ENCODE assay signal across 24 mouse cellular contexts in genomic region chr9:106513566-106513965, GRCm38 (mm10). TPM values are rescaled to one million over a fixed set of nuclear protein-coding genes. Genes with fewer than 3 reads are reported as not detected.
"Had no signal": no experiment of that assay in that cellular context is flagged by ENCODE, and none has a peak within 500 bp of the region (broad histone marks: within the 10 kb centered on the region; RNA-seq: fewer than 3 reads in every experiment).

No protein-coding gene starts in this region.

- H3K4me2 ChIP-seq: neural tube, embryonic 13.5 days; neural tube, embryonic 15.5 days; stomach, embryonic 15.5 days had no signal

- DNase-seq: retina, postnatal 1 day; right cerebral cortex, adult 18-20 months; right cerebral cortex, postnatal 14 days; right cerebral cortex, postnatal 25 days; right cerebral cortex, postnatal 4 days; spleen, adult 18-20 months; thymus, adult 18-20 months; thymus, adult 2 months; thymus, postnatal 14 days; thymus, postnatal 25 days; thymus, postnatal 36 days; thymus, postnatal 4 days had no signal

- H3K4me3 ChIP-seq: neural tube, embryonic 13.5 days; neural tube, embryonic 15.5 days; stomach, embryonic 15.5 days had no signal

- H3K27ac ChIP-seq: neural tube, embryonic 13.5 days; neural tube, embryonic 15.5 days; stomach, embryonic 15.5 days; stomach, postnatal 0 days had no signal

- H3K9ac ChIP-seq: neural tube, embryonic 13.5 days; neural tube, embryonic 15.5 days; stomach, embryonic 15.5 days had no signal

- H3K4me1 ChIP-seq: neural tube, embryonic 13.5 days; neural tube, embryonic 15.5 days; stomach, embryonic 15.5 days had no signal

- H3K36me3 ChIP-seq: neural tube, embryonic 13.5 days; neural tube, embryonic 15.5 days; stomach, embryonic 15.5 days had no signal

- H3K9me3 ChIP-seq: neural tube, embryonic 13.5 days; neural tube, embryonic 15.5 days; stomach, embryonic 15.5 days had no signal

- H3K27me3 ChIP-seq: neural tube, embryonic 13.5 days; neural tube, embryonic 15.5 days; stomach, embryonic 15.5 days had no signal

RNA-seq across cellular contexts. Expression of gene Iqcf5, which starts 0.8 kb away (rescaled TPM):
- total RNA-seq: neutrophil, adult 5-6 weeks had no signal
- polyA plus RNA-seq: neural tube, embryonic 13.5 days; neural tube, embryonic 14.5 days; neural tube, embryonic 15.5 days; small intestine, adult 2 months; spleen, adult 2 months; stomach, embryonic 14.5 days; stomach, embryonic 15.5 days; stomach, embryonic 16.5 days; stomach, postnatal 0 days; thymus, adult 2 months; urinary bladder, adult 2 months had no signal

RNA-seq across cellular contexts. Expression of gene Iqcf1, which starts 13.8 kb away (rescaled TPM):
- total RNA-seq: neutrophil, adult 5-6 weeks had no signal
- polyA plus RNA-seq: neural tube, embryonic 13.5 days; neural tube, embryonic 14.5 days; neural tube, embryonic 15.5 days; small intestine, adult 2 months; spleen, adult 2 months; stomach, embryonic 14.5 days; stomach, embryonic 15.5 days; stomach, embryonic 16.5 days; stomach, postnatal 0 days; thymus, adult 2 months; thymus, postnatal 0 days; urinary bladder, adult 2 months had no signal

RNA-seq across cellular contexts. Expression of gene Gpr62, which starts 47.8 kb away (rescaled TPM):
- total RNA-seq: neutrophil, adult 5-6 weeks had no signal
